Mouse (Mus musculus) R1 (cell line): Measurements from ENCODE around the gene Ccr7.

ENCODE experiments used
- DNase-seq: peaks from one replicate; pipeline ENCODE4 v3.0.0-alpha.2; 2018; ENCODE audit warnings: low read depth, low spot score

Ccr7 gene

GRCm38 (mm10) chr11:99154987-99155641, at the start of gene Ccr7:
Gene Ccr7, minus strand, starts transcription at chr11:99155077.
- no peak for DNase-seq

DNA sequence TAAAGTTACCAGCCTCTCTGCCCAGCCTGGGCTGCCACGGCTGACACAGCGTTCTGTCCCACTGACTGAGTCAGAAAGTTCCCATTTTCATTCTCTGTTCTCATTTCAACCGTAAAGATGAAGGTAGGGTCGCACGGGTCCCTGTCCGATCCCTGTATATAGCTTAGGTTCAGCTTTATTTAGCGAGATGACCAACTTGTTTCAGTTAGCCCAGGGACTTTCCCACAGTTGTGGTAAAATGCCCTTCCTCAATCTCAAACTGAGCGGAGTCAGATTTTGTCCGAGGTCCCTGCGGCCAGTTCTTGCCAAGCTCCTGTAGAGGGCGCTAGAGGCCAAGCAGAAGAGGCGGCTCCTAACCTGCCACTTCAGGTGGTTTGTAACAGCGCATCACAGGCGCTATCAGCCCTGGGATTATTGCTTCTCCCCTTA, 34.3 kb upstream of the Ccr7 start:
- peak; percentile 79 for DNase-seq

DNA sequence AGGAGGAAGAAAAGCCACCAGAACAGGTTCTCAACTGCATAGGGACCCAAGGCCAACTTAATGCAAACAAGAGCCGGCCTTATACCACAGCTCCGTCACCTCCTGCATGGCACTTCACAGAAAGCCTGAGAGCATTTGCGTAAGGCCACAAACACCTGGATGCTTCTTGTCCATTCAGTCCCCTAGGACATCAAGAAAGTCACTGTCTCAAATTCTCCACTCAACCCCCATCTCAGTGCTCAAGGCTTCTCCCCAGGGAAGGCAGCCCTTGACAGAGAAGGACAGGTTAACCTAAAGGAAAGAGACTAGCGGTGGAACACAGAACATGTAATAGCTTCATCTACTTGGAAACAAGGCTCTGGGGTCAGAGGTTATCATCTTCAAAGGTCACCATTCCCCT, 32.5 kb upstream of the Ccr7 start:
- DNase-seq: no peak

- no peak for DNase-seq
Observed at GRCm38 (mm10) chr11:99186836-99187235, 32.0 kb upstream of the Ccr7 start.

GRCm38 (mm10) chr11:99182575-99182974, 27.7 kb upstream of the Ccr7 start:
- no peak for DNase-seq

DNA sequence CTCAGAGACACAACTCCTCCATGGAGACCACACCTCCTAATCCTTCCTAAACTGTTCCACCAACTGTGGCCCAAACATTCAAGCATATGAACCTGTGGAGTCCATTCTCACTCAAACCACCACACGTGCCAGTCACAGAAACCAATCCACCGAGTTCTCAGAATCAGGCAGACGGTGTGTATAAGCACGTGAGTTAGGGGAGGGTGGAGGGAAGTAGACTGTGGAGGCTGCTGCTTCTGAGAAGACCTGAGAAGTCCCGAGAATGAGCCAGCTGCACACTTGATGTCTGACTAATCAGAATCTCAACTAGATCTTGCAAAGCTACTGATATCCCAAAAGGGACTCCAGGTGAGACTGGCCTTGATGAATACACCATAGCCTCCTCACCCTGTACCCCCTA, 25.2 kb upstream of the Ccr7 start:
- DNase-seq: no peak

DNA sequence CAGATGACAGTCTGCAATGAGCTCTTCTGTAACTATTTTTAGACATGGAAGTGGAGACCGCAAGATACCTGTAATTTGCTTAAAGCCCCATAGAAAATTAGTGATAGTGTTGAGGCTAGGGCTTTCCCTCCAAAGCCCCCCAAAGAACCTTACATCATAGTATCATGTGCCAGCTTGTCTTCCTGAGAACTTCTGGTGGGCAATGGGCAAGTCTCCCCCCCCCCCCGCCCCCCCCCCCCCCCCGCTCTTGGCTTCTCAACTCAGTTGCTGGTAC, 23.0 kb upstream of the Ccr7 start:
- DNase-seq: no peak

- DNase-seq: no peak
Observed at GRCm38 (mm10) chr11:99177054-99177924, 22.4 kb upstream of the Ccr7 start.

DNA sequence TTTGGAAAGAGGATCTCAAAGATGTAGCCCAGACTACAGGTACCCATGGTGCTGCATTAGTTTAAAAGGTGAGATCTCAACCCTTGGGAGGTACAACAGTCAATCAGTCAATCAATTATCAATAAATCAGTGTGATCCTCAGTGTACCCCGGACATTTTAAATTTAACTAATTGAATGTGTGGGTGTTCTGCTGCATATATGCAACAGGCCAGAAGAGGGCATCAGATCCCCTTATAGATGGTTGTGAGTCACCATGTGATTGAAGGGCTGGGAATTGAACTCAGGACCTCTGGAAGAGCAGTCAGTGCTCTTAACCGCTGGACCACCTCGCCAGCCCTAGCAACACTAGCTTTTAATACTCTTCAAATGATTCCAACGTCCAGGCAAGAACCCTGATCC, 17.1 kb upstream of the Ccr7 start:
- DNase-seq: peak; percentile 34

- DNase-seq: no peak
Observed at GRCm38 (mm10) chr11:99171442-99171841, 16.6 kb upstream of the Ccr7 start.

- DNase-seq: no peak
Observed at GRCm38 (mm10) chr11:99170547-99171267, 15.8 kb upstream of the Ccr7 start.

GRCm38 (mm10) chr11:99170005-99170404, 15.1 kb upstream of the Ccr7 start:
- DNase-seq: no peak

DNA sequence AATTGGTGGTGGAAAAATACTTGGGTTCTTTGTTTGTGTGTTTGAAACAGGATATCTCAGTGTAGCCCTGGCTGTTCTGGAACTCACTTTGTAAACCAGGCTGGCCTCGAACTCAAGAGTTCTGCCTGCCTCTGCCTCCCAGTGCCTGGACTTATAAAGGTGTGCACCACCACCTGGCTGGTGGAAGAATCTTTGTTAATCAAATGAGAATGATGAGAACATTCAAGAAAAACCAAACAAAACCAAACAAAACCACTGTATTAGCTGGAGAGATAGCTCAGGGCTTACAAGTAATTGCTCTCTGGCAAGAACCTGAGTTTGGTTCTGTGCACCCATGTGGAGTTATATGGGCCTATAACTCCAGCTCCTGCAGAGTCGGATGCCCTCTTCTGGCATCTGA, 14.6 kb upstream of the Ccr7 start:
- DNase-seq: no peak

GRCm38 (mm10) chr11:99168030-99168474, 13.2 kb upstream of the Ccr7 start:
- no peak for DNase-seq

- DNase-seq: no peak
Observed at GRCm38 (mm10) chr11:99167576-99167975, 12.7 kb upstream of the Ccr7 start.

- DNase-seq: no peak
Observed at GRCm38 (mm10) chr11:99166241-99166640, 11.4 kb upstream of the Ccr7 start.

DNA sequence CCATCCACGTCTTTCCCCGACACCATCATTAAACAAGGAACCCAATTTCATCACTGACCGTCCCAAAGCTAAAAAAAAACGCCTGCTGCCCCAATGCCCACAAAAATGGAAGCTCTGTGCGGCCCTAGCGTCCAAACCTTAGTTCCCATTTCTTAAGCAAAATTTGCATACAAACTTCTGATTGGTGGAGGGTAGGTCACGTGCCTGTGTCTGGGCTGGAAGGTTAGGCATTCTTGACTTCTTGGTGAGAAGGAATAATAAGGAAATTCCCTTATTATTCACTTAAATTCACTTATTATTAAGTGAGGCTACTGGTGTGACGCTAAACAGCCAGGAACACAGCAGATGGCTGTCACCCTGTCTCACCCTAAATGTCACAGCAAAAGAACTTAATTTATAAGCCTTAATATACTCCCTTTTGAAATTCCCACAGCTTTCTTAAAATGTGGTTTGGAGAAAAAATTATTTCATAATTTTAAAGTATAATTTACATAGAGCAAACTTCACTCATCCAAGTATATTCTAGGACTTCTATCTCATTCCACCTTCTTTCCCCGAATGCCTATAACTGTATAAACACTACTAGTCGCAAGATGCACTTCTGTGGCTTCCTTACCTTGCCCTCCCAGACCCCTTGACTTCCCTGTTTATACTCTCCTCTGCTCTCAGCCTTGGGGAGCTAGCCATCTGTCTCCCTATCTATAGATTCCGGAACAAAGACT, 10.3 kb upstream of the Ccr7 start:
- peak; percentile 44 for DNase-seq

- DNase-seq: peak; percentile 68
Observed at GRCm38 (mm10) chr11:99162972-99163686, 8.3 kb upstream of the Ccr7 start.

DNA sequence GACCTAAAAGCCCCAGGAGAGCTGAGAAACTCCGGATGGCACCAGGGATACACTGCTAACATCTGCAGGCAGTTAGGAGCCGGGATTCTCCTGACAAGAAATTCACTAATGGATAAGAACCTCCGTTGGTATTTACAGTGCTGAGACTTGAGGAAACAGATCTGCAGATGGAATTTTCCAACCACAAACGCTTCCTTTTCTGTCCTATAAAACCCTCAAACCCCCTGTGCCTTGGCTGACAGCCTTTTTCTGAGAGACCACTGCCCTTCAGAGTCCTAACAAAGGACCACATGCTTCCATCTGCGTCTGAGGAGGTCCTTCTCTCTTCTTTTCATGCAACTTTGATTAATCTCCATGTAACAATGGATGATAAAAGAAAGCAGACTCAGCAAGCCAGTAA, 6.8 kb upstream of the Ccr7 start:
- DNase-seq: no peak

DNA sequence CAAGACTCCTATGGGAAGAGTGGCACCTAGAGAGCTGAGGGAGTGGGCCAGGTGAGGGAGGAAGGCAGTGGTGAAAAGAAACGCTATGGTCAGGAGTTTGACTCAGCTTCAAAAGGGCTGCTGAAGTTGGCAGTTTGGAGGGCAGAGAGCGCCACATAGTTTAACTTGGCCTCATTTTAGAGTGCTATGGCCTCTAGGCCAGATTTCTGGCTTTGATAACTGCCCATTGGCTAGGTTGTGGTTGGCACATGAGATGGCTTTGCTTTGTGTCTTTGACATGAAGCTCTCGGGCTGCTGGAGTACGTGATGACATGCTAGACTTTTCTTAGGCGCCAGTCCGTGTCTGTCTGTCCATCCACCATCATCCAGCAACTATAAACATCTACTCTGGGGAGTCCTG, 5.4 kb upstream of the Ccr7 start:
- no peak for DNase-seq

- no peak for DNase-seq
Observed at GRCm38 (mm10) chr11:99155817-99156216, 940 bp upstream of the Ccr7 start.
